Mouse (Mus musculus) hindbrain, postnatal 0 days (tissue): Measurements from ENCODE around the gene Cdyl2. TPM values are rescaled to one million over a fixed set of nuclear protein-coding genes. Genes with fewer than 3 reads are reported as not detected.

Source experiments
- ATAC-seq: fragments of 200-750 bp; cut with Nextera tagmentation; 2 replicates; pipeline ENCODE4 v1.8.0; 2017; ENCODE audit warnings: mild to moderate bottlenecking, moderate TSS enrichment, moderate library complexity
- DNase-seq: peaks from one replicate; pipeline ENCODE4 v3.0.0-alpha.2; 2015; ENCODE audit warnings: low spot score
- H3K27ac ChIP-seq: fragments of 300-500 bp; sonication (generic); 2 replicates; pipeline ENCODE4 v1.5.1; 2014; ENCODE audit warnings: mild to moderate bottlenecking
- H3K27me3 ChIP-seq: fragments of 300-500 bp; sonication (generic); 2 replicates; pipeline ENCODE4 v1.6.1; 2014; ENCODE audit warnings: low read length, mixed read lengths; ENCODE audit not compliant: insufficient read depth
- H3K36me3 ChIP-seq: fragments of 300-500 bp; sonication (generic); 2 replicates; pipeline ENCODE4 v1.6.1; 2014; ENCODE audit warnings: low read length, mixed read lengths; ENCODE audit not compliant: insufficient read depth
- H3K4me1 ChIP-seq: fragments of 300-500 bp; sonication (generic); 2 replicates; pipeline ENCODE4 v1.6.1; 2014; ENCODE audit warnings: antibody characterized with exemption, low read length, mixed read lengths; ENCODE audit not compliant: insufficient read depth
- H3K4me2 ChIP-seq: fragments of 300-500 bp; sonication (generic); 2 replicates; pipeline ENCODE4 v1.6.1; 2014; ENCODE audit warnings: low read depth, mild to moderate bottlenecking, low read length, moderate library complexity, mixed read lengths
- H3K4me3 ChIP-seq: fragments of 300-500 bp; sonication (generic); 2 replicates; pipeline ENCODE4 v1.5.1; 2014; ENCODE audit warnings: low read length
- H3K9ac ChIP-seq: fragments of 300-500 bp; sonication (generic); replicated peaks from 2 replicates; pipeline ENCODE4 v1.6.1; 2014; ENCODE audit warnings: mild to moderate bottlenecking, low read length, moderate library complexity, mixed read lengths
- H3K9me3 ChIP-seq: fragments of 300-500 bp; sonication (generic); 2 replicates; pipeline ENCODE4 v1.6.1; 2016; ENCODE audit warnings: low read length, mixed read lengths
- CTCF ChIP-seq: IDR thresholded peaks from 2 replicates; pipeline ENCODE4 v1.5.1; 2016; ENCODE audit warnings: antibody characterized with exemption, control low read depth, low read depth
- WGBS: fragments of 180-500 bp; shearing (Covaris S2); extraction: QIAGEN DNeasy Blood & Tissue Kit; methylation state at CpG from one replicate; pipeline ENCODE4 v1.1.7; 2014; 5-methylcytosine and 5-hydroxymethylcytosine counted together
- polyA plus RNA-seq: library from polyadenylated mRNA; unstranded; fragments of >200 nt; fragmentation: Nextera tagmentation; extraction: Ambion mirVana; gene quantifications from 2 replicates; pipeline ENCODE4 v1.2.1, GENCODE M21; 2015
- total RNA-seq: library from RNA; depleted of rRNA; stranded (reverse); fragments of >200 nt; gene quantifications from 2 replicates; pipeline ENCODE4 v1.2.3, GENCODE M21; 2014

The Cdyl2 gene
- total and polyA plus RNA-seq, 2 experiments from 2014 or later: 10.6 to 15.3 TPM

GRCm38 (mm10) chr8:116573085-116573484 lies 159.7 kb downstream of the Cdyl2 start:
- no peak overlapping the region for H3K27ac ChIP-seq
- H3K4me1 ChIP-seq: no peaks in the 10 kb centered on the region
- H3K9ac ChIP-seq: no peak overlapping the region
- H3K4me2 ChIP-seq: no peak overlapping the region
- 88% methylated on average over 5 of the region's 5 CpGs for WGBS
- ATAC-seq (no peak), DNase-seq (no peak)
- H3K4me3 ChIP-seq: no peak overlapping the region
- no peaks in the 10 kb centered on the region for H3K27me3 ChIP-seq
- TF ChIP-seq CTCF: no peak
- no peaks in the 10 kb centered on the region; the same call in 1 of the 2 replicates for H3K36me3 ChIP-seq
- H3K9me3 ChIP-seq: no peaks in the 10 kb centered on the region

GRCm38 (mm10) chr8:116552778-116553177 lies 180.0 kb downstream of the Cdyl2 start:
- Histone ChIP-seq H3K4me2 (no peak overlapping the region), H3K9ac (no peak overlapping the region), H3K27ac (no peak overlapping the region), H3K27me3 (no peaks in the 10 kb centered on the region), H3K4me3 (no peak overlapping the region), H3K4me1 (no peaks in the 10 kb centered on the region), H3K9me3 (no peaks in the 10 kb centered on the region), H3K36me3 (no peaks in the 10 kb centered on the region)
- WGBS: 87% methylated on average over 3 of the region's 3 CpGs
- no peak for DNase-seq
- no peak for TF ChIP-seq CTCF
- ATAC-seq: no peak

- Histone ChIP-seq H3K9ac (no peak overlapping the region), H3K27ac (no peak overlapping the region), H3K9me3 (no peaks in the 10 kb centered on the region), H3K4me2 (no peak overlapping the region), H3K4me1 (no peaks in the 10 kb centered on the region), H3K4me3 (no peak overlapping the region), H3K27me3 (no peaks in the 10 kb centered on the region), H3K36me3 (no peaks in the 10 kb centered on the region)
- ATAC-seq (no peak), DNase-seq (no peak)
- 80% methylated on average over 6 of the region's 6 CpGs for WGBS
- TF ChIP-seq CTCF: no peak
These were observed 180.5 kb downstream of the Cdyl2 start for GRCm38 (mm10) chr8:116552255-116552654.

- Histone ChIP-seq H3K27ac (no peak overlapping the region), H3K27me3 (no peaks in the 10 kb centered on the region), H3K4me3 (no peak overlapping the region), H3K9me3 (no peaks in the 10 kb centered on the region), H3K4me1 (no peaks in the 10 kb centered on the region), H3K4me2 (no peak overlapping the region), H3K9ac (no peak overlapping the region), H3K36me3 (no peaks in the 10 kb centered on the region)
- no peak for TF ChIP-seq CTCF
- DNase-seq (no peak), ATAC-seq (no peak)
- 93% methylated on average over 1 of the region's 1 CpGs for WGBS
These were observed 189.4 kb downstream of the Cdyl2 start for GRCm38 (mm10) chr8:116543366-116543765.

GRCm38 (mm10) chr8:116542842-116543241 lies 189.9 kb downstream of the Cdyl2 start:
- H3K9me3 ChIP-seq: no peaks in the 10 kb centered on the region
- 79% methylated on average over 5 of the region's 5 CpGs for WGBS
- no peak for DNase-seq
- no peaks in the 10 kb centered on the region for H3K4me1 ChIP-seq
- H3K36me3 ChIP-seq: no peaks in the 10 kb centered on the region
- no peak overlapping the region for H3K4me2 ChIP-seq
- H3K27ac ChIP-seq: no peak overlapping the region
- no peaks in the 10 kb centered on the region for H3K27me3 ChIP-seq
- ATAC-seq: no peak
- no peak for TF ChIP-seq CTCF
- no peak overlapping the region for H3K9ac ChIP-seq
- H3K4me3 ChIP-seq: no peak overlapping the region

GRCm38 (mm10) chr8:116540136-116540535 lies 192.7 kb downstream of the Cdyl2 start:
- Histone ChIP-seq H3K4me3 (no peak overlapping the region), H3K4me1 (no peaks in the 10 kb centered on the region), H3K36me3 (no peaks in the 10 kb centered on the region), H3K27ac (no peak overlapping the region), H3K9ac (no peak overlapping the region), H3K4me2 (no peak overlapping the region), H3K27me3 (no peaks in the 10 kb centered on the region), H3K9me3 (no peaks in the 10 kb centered on the region)
- no peak for DNase-seq
- 94% methylated on average over 1 of the region's 1 CpGs for WGBS
- ATAC-seq: no peak
- no peak for TF ChIP-seq CTCF

- H3K9me3 ChIP-seq: no peaks in the 10 kb centered on the region
- WGBS: 46% methylated on average over 7 of the region's 7 CpGs
- no peaks in the 10 kb centered on the region for H3K36me3 ChIP-seq
- no peaks in the 10 kb centered on the region for H3K4me1 ChIP-seq
- H3K9ac ChIP-seq: no peak overlapping the region
- no peak overlapping the region for H3K4me3 ChIP-seq
- no peak for TF ChIP-seq CTCF
- H3K27me3 ChIP-seq: no peaks in the 10 kb centered on the region
- H3K4me2 ChIP-seq: no peak overlapping the region
- ATAC-seq (no peak), DNase-seq (no peak)
- H3K27ac ChIP-seq: no peak overlapping the region
These were observed 194.0 kb downstream of the Cdyl2 start for GRCm38 (mm10) chr8:116538763-116539162.
